Mouse (Mus musculus): ENCODE measurements around the gene Olfr169. TPM values are rescaled to one million over a fixed set of nuclear protein-coding genes. Genes with fewer than 3 reads are reported as not detected.
"Not testable (repeated sequence)": the region's sequence is repeated elsewhere in the genome, so short reads cannot be mapped to it uniquely, and the experiment has no call there.

Gene Olfr169
- not detected in 2 replicates for polyA plus RNA-seq (2015; fragmentation: Nextera tagmentation; extraction: Ambion mirVana)

DNA sequence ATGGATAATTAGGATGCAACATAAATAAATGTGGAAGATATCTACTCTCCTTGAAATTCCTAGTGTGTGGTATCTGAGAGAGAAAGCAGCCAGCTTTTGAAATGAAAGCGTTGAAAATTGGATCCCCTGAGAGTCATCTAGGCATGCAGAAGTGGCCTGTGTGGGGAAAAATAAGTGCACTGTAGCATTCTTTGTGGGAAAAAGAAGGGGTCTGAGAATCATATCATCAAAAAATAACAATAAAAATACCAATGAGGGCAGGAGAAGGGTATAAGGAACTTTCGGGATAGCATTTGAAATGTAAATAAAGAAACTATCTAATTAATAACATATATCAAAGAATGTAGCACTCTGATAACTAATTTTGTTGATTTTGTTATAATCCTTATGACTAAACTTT lies at the start of gene Olfr169:
Gene Olfr169, minus strand, starts transcription at position 101 of the 400 bp plus-strand sequence.
- not testable (repeated sequence) for H3K4me1 ChIP-seq (ENCODE audit: control insufficient read depth, insufficient read depth, low read length); H3K36me3 ChIP-seq (ENCODE audit: control insufficient read depth, insufficient read depth); H3K27ac ChIP-seq (ENCODE audit: low read length); H3K4me3 ChIP-seq (ENCODE audit: low read length); H3K4me2 ChIP-seq (ENCODE audit: low read depth, low read length); H3K27me3 ChIP-seq (ENCODE audit: control insufficient read depth, insufficient read depth, low read length); H3K9me3 ChIP-seq (replicated peaks; ENCODE audit: control insufficient read depth, low read length); ATAC-seq (replicated peaks; ENCODE audit: extremely low read depth, insufficient read depth, low FRiP score); H3K9ac ChIP-seq (ENCODE audit: low read length)
- WGBS, result 88% methylated on average over 2 of the region's 2 CpGs

DNA sequence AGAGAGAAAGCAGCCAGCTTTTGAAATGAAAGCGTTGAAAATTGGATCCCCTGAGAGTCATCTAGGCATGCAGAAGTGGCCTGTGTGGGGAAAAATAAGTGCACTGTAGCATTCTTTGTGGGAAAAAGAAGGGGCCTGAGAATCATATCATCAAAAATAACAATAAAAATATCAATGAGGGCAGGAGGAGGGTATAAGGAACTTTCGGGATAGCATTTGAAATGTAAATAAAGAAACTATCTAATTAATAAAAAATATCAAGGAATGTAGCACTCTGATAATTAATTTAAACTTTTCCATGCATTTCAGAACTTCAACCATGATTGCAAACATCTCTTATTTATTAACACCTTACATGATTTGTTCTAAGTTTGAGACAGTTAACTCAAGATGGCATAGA lies 40.2 kb upstream of the Olfr169 start, which contains the start of gene Olfr170:
Gene Olfr170, minus strand, starts transcription at position 101 of the 400 bp plus-strand sequence.
- H3K4me3 ChIP-seq (ENCODE audit: low read length); H3K36me3 ChIP-seq (ENCODE audit: control insufficient read depth, insufficient read depth); H3K9me3 ChIP-seq (replicated peaks; ENCODE audit: control insufficient read depth, low read length); H3K9ac ChIP-seq (ENCODE audit: low read length); ATAC-seq (replicated peaks; ENCODE audit: extremely low read depth, insufficient read depth, low FRiP score); H3K4me1 ChIP-seq (ENCODE audit: control insufficient read depth, insufficient read depth, low read length); H3K27ac ChIP-seq (ENCODE audit: low read length); H3K27me3 ChIP-seq (ENCODE audit: control insufficient read depth, insufficient read depth, low read length); H3K4me2 ChIP-seq (ENCODE audit: low read depth, low read length): not testable (repeated sequence)
- WGBS, result 89% methylated on average over 2 of the region's 2 CpGs

DNA sequence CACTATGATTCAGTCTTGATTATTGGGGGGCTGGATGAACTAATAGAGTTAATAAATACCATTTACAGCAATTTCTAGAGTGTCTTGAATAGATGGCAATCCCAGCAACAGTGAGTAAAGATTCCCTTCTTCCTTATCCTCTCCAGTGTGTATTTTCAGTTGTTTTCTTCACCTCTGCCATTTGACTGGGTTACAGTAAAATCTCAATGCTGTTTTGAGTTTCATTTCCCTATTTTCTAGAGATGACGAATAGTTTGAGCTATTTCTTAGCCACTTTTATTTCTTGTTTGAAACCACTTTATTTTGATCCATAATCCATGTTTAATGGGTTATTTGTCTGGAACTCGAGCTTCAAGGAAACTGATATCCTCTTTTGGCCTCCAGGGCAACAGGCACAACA lies 31.6 kb upstream of the Olfr169 start:
- no peak overlapping the region for H3K9ac ChIP-seq (ENCODE audit: low read length)
- no peak overlapping the region for H3K4me2 ChIP-seq (ENCODE audit: low read depth, low read length)
- H3K27ac ChIP-seq (ENCODE audit: low read length), result no peak overlapping the region
- WGBS, result 57% methylated on average over 2 of the region's 2 CpGs
- no peak for ATAC-seq (replicated peaks; ENCODE audit: extremely low read depth, insufficient read depth, low FRiP score)
- no peak overlapping the region for H3K4me3 ChIP-seq (ENCODE audit: low read length)
- no peaks in the 10 kb centered on the region for H3K4me1 ChIP-seq (ENCODE audit: control insufficient read depth, insufficient read depth, low read length)
- H3K27me3 ChIP-seq (ENCODE audit: control insufficient read depth, insufficient read depth, low read length), result no peaks in the 10 kb centered on the region
- H3K36me3 ChIP-seq (ENCODE audit: control insufficient read depth, insufficient read depth), result no peaks in the 10 kb centered on the region
- H3K9me3 ChIP-seq (replicated peaks; ENCODE audit: control insufficient read depth, low read length), result no peaks in the 10 kb centered on the region

DNA sequence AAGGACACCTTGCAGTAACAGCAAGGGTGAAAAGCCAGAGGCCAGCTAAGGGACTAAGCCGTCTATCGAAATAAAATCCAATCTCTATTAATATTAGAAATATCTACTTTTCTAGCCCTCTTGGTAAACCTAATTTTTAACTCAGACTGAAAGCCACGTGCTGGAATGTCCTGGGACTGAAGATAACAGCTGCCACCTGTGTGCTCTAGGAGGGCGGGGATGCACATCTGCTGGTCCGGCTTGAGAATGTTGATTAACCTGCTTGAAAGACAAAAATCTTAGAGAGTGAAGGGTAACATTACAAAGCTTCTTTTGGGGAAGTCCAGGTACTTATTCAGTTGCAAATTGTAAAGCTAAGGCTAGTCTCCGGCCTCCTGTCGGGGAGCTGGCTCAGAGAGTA lies 18.2 kb downstream of the Olfr169 start:
- H3K36me3 ChIP-seq (ENCODE audit: control insufficient read depth, insufficient read depth); ATAC-seq (replicated peaks; ENCODE audit: extremely low read depth, insufficient read depth, low FRiP score); H3K4me2 ChIP-seq (ENCODE audit: low read depth, low read length); H3K9me3 ChIP-seq (replicated peaks; ENCODE audit: control insufficient read depth, low read length); H3K4me3 ChIP-seq (ENCODE audit: low read length); H3K27me3 ChIP-seq (ENCODE audit: control insufficient read depth, insufficient read depth, low read length); H3K4me1 ChIP-seq (ENCODE audit: control insufficient read depth, insufficient read depth, low read length); H3K9ac ChIP-seq (ENCODE audit: low read length); H3K27ac ChIP-seq (ENCODE audit: low read length): not testable (repeated sequence)
- WGBS, result 81% methylated on average over 7 of the region's 7 CpGs

DNA sequence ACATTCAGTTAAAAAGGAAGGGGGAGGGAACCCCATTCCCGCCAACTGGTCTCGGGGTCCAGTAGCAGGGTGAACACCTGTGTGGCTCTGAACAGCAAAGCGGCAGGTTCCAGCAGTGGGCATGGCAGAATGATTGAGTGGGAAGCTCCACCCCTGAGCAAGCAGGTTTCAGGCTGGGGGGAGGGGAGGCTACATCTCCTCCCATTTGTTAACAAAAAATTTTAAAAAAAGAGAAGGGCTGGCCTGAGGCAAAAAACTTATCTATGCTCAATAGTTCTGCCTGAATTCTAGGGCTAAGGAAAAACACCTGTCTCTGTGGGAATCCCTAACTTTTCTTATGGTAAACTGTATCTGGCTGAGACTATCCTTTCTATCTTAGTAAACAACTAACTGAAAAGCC lies 19.4 kb downstream of the Olfr169 start:
- 77% methylated on average over 3 of the region's 3 CpGs for WGBS
- ATAC-seq (replicated peaks; ENCODE audit: extremely low read depth, insufficient read depth, low FRiP score); H3K27ac ChIP-seq (ENCODE audit: low read length); H3K9me3 ChIP-seq (replicated peaks; ENCODE audit: control insufficient read depth, low read length); H3K4me1 ChIP-seq (ENCODE audit: control insufficient read depth, insufficient read depth, low read length); H3K4me3 ChIP-seq (ENCODE audit: low read length); H3K4me2 ChIP-seq (ENCODE audit: low read depth, low read length); H3K9ac ChIP-seq (ENCODE audit: low read length); H3K27me3 ChIP-seq (ENCODE audit: control insufficient read depth, insufficient read depth, low read length); H3K36me3 ChIP-seq (ENCODE audit: control insufficient read depth, insufficient read depth): not testable (repeated sequence)

DNA sequence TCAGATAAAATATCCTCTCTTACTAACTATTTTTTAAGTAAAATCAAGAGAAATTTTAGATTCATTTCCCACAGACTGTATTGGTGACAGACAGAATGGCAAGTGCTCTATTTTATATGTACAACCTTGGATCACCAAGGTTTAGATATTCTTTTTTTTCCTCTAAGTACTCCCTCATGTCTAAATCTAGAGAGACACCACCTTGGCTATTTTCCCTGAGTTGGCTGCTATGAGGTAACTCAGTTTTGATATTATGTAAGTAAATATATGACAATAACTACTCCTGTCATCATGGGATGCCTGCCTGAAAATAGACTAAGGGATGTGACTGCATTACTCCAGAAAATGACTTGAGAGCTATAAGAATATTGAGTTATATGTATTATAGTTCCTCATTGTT lies 36.2 kb downstream of the Olfr169 start, which contains the start of gene Olfr168:
Gene Olfr168, minus strand, starts transcription at position 101 of the 400 bp plus-strand sequence.
- H3K36me3 ChIP-seq (ENCODE audit: control insufficient read depth, insufficient read depth), result no peaks in the 10 kb centered on the region
- H3K4me1 ChIP-seq (ENCODE audit: control insufficient read depth, insufficient read depth, low read length), result no peaks in the 10 kb centered on the region
- no peaks in the 10 kb centered on the region for H3K9me3 ChIP-seq (replicated peaks; ENCODE audit: control insufficient read depth, low read length)
- no peak within 1 kb of the TSS for H3K4me2 ChIP-seq (ENCODE audit: low read depth, low read length)
- no peak within 1 kb of the TSS for H3K4me3 ChIP-seq (ENCODE audit: low read length)
- no peak within 1 kb of the TSS for H3K27ac ChIP-seq (ENCODE audit: low read length)
- no peak within 1 kb of the TSS for H3K9ac ChIP-seq (ENCODE audit: low read length)
- ATAC-seq (replicated peaks; ENCODE audit: extremely low read depth, insufficient read depth, low FRiP score), result no peak
- H3K27me3 ChIP-seq (ENCODE audit: control insufficient read depth, insufficient read depth, low read length), result no peaks in the 10 kb centered on the region

DNA sequence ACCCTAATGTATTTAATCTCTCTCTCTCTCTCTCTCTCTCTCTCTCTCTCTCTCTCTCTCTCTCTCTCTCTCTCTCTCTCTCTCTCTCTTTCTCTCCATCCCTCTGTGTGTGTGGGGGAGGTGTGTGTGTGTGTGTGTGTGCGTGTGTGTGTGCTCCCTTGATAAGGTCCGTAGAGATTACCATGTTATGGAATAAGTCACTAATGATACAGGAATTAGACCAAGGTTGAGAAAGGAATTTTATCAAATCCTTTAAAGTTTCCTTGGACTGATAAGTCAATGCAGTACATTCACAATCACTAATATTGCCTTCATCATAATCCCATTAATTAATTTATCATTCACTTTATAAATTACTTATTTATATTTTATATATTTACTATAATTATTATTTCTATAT lies 49.4 kb downstream of the Olfr169 start, which contains the start of gene Olfr167:
Gene Olfr167, minus strand, starts transcription at position 101 of the 400 bp plus-strand sequence.
- no peak within 1 kb of the TSS for H3K9ac ChIP-seq (ENCODE audit: low read length)
- 59% methylated on average over 2 of the region's 2 CpGs for WGBS
- H3K36me3 ChIP-seq (ENCODE audit: control insufficient read depth, insufficient read depth), result no peaks in the 10 kb centered on the region
- H3K9me3 ChIP-seq (replicated peaks; ENCODE audit: control insufficient read depth, low read length), result no peaks in the 10 kb centered on the region
- H3K4me1 ChIP-seq (ENCODE audit: control insufficient read depth, insufficient read depth, low read length), result no peaks in the 10 kb centered on the region
- no peaks in the 10 kb centered on the region for H3K27me3 ChIP-seq (ENCODE audit: control insufficient read depth, insufficient read depth, low read length)
- H3K4me2 ChIP-seq (ENCODE audit: low read depth, low read length), result no peak within 1 kb of the TSS
- H3K4me3 ChIP-seq (ENCODE audit: low read length), result no peak within 1 kb of the TSS
- no peak within 1 kb of the TSS for H3K27ac ChIP-seq (ENCODE audit: low read length)
- no peak for ATAC-seq (replicated peaks; ENCODE audit: extremely low read depth, insufficient read depth, low FRiP score)

Other genes with a start within 250 kb of the Olfr169 start
- not detected in 2 replicates for gene Olfr165, start 148.7 kb downstream of the Olfr169 start, polyA plus RNA-seq (2015; fragmentation: Nextera tagmentation; extraction: Ambion mirVana)
- not detected in 2 replicates for gene Olfr166, start 88.1 kb downstream of the Olfr169 start, polyA plus RNA-seq (2015; fragmentation: Nextera tagmentation; extraction: Ambion mirVana)
- not detected in 2 replicates for gene Olfr167, start 49.5 kb downstream of the Olfr169 start, polyA plus RNA-seq (2015; fragmentation: Nextera tagmentation; extraction: Ambion mirVana)
- gene Olfr168, start 36.3 kb downstream of the Olfr169 start, polyA plus RNA-seq (2015; fragmentation: Nextera tagmentation; extraction: Ambion mirVana), result not detected in 2 replicates
- gene Olfr170, start 40.1 kb upstream of the Olfr169 start, polyA plus RNA-seq (2015; fragmentation: Nextera tagmentation; extraction: Ambion mirVana), result not detected in 2 replicates
- gene Olfr171, start 58.1 kb upstream of the Olfr169 start, polyA plus RNA-seq (2015; fragmentation: Nextera tagmentation; extraction: Ambion mirVana), result not detected in 2 replicates
- gene Lamp3, start 134.6 kb upstream of the Olfr169 start, polyA plus RNA-seq (2015; fragmentation: Nextera tagmentation; extraction: Ambion mirVana), result 0.64 and 3.1 TPM in 2 replicates
- 5.7 and 6.4 TPM in 2 replicates for gene B3gnt5, start 188.4 kb upstream of the Olfr169 start, polyA plus RNA-seq (2015; fragmentation: Nextera tagmentation; extraction: Ambion mirVana)

All from heart, embryonic 16.5 days (tissue).